Mouse (Mus musculus): ENCODE results near the gene Tmprss11f. TPM values are rescaled to one million over a fixed set of nuclear protein-coding genes. Genes with fewer than 3 reads are reported as not detected.

Gene Tmprss11f
- polyA plus RNA-seq, 1 experiment from 2014 or later = not detected

Other genes with a start within 250 kb of the Tmprss11f start
- gene Tmprss11a, start 163.4 kb downstream of the Tmprss11f start, polyA plus RNA-seq (2014; fragmentation: Nextera tagmentation; extraction: Ambion mirVana) = not detected in 2 replicates
- not detected in 2 replicates for gene Tmprss11g, start 113.8 kb downstream of the Tmprss11f start, polyA plus RNA-seq (2014; fragmentation: Nextera tagmentation; extraction: Ambion mirVana)
- not detected in 2 replicates for gene Tmprss11b, start 43.9 kb upstream of the Tmprss11f start, polyA plus RNA-seq (2014; fragmentation: Nextera tagmentation; extraction: Ambion mirVana)
- 0.10 TPM in 1 of 2 replicates, not detected in the other for gene Tmprss11e, start 113.4 kb upstream of the Tmprss11f start, polyA plus RNA-seq (2014; fragmentation: Nextera tagmentation; extraction: Ambion mirVana)
- gene Ythdc1, start 171.8 kb upstream of the Tmprss11f start, polyA plus RNA-seq (2014; fragmentation: Nextera tagmentation; extraction: Ambion mirVana) = 44.6 and 45.4 TPM in 2 replicates

Measured in neural tube, embryonic 14.5 days (tissue).